Mouse (Mus musculus) embryo, embryonic 11.5 days (tissue): ENCODE results near the gene Inpp5b.
A peak's percentile ranks its signal among the peaks of the same experiment; 100 is the strongest.
"Not testable (repeated sequence)": the region's sequence is repeated elsewhere in the genome, so short reads cannot be mapped to it uniquely, and the experiment has no call there.

ENCODE experiments used
- DNase-seq: peaks from one replicate; pipeline ENCODE4 v3.0.0-alpha.2; 2012; ENCODE audit warnings: low read depth, low spot score

Inpp5b gene

DNA sequence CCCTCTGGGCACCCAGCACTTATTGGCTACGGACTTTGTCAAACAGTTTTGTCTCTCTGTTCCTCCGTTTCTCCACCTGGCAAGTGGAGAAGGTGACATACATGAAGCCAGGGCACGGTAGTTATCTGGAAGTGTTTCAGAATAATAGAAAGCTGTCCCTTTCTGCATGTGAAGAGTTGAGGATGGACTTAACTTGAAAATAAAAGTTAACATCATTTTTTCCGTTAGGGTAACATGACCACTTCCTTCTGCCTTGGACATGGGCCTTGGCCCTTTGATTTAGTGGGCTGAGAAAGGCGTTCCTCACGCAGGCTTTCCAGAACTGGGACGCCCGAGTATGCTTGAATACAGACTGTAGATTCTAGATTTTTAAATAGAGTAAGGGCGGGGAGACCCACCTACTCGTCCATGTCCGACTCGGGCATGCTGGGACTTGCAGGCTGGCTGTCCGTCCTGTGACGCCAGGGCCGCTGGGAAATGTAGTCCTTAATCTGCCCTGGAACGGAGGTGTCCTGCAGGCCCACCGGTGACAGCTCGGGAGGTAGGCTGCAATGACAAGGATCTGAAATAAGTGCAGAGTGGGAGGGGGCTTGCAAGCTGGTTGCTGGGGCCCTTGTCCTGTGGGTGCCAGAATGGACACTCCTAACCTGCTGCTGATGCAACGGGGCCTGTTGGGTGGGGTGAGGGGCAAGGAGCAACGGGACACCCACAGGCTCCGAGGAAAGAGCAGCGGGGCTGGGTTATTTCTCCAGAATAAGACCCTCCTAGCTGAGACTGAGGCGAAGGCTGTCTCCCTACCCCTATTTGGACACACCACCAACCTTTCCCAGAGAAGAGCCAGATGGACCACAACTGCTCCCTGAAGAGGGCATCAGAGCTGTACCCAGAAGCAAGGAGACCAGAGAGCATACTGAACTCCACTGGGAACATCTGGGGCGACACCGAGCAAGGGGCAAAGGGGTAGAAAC is at the start of gene Inpp5b:
TSS of gene Inpp5b (plus strand) at position 475 of the 968 bp plus-strand sequence.
- DNase-seq, result peak; percentile 57

DNA sequence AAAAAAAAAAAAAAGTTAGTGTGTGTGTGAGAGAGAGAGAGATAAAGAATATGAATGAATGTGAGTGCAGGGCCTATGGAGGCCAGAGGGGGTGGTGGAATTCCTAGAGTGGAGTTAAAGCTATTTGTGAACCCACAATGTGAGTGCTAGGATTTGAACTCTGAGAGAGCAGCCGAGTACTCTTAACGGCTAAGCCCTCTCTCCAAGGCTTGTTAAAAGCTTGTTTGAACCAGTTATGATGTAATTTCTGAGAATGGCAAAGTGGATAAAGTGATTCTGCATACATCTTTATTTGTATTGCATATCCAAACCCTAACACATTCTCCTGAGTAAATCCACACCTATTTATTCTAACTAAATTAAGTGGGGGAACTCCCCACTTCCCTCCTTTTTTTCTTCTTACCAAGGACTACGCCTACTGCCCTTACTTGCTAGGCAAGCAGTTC is 49.2 kb upstream of the Inpp5b start:
- no peak for DNase-seq

DNA sequence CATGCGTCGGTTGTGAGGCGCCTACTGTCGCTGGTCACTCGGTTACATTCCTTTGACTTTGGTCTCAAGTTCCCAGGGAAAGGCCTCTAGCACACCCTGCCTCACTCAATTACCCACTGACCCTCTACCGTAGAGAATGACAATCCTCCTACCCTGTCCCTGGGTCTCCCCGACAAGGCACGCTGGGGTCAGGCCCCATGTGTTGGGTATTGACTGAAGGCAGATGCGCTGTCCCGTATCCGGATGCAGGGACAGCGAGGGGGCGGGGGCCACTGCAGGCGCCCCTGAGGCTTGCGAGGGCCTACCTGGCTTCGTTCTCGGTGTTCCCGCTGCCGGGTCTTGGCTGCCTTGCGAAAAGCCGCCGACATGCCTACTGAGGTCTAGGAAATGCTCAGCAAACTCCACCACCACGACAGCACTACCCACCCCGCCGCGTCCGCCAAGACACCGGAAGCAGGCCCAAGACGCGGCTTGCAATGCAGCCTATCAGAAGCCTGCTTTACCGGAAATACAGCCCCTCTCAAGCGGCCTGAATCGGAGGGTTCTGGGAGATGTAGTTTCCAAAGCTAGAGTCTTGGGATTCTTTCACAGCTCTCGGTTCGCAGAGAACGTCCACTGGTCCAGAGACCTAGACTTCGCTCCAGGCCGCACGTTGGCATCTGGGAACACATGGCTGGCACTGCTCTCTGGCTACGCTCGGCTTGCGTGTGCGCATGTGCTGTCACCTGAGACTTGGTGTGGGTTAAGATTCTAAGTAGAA is 48.3 kb upstream of the Inpp5b start, which contains the start of gene Utp11:
TSS of gene Utp11 (minus strand) at position 466 of the 760 bp plus-strand sequence.
- peak; percentile 81 for DNase-seq

DNA sequence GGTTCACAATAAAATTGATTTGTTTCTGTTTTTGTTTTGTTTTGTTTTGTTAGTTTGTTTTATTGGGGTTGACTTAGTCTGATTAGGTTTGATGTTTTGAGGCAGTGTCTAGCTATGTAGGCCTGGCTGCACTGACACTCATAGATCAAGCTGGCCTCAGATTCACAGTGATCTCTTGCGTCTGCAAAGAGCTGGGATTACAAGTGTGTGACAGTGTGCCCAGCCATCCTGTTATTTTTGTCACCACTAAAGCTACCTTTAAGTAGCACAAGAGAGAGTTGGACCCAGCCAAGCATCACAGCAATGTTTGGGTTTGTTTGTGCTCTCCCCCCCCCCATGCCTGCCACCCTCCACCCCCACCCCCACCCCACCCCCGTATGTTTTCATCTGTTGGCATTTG is 47.1 kb upstream of the Inpp5b start:
- DNase-seq, result no peak

DNA sequence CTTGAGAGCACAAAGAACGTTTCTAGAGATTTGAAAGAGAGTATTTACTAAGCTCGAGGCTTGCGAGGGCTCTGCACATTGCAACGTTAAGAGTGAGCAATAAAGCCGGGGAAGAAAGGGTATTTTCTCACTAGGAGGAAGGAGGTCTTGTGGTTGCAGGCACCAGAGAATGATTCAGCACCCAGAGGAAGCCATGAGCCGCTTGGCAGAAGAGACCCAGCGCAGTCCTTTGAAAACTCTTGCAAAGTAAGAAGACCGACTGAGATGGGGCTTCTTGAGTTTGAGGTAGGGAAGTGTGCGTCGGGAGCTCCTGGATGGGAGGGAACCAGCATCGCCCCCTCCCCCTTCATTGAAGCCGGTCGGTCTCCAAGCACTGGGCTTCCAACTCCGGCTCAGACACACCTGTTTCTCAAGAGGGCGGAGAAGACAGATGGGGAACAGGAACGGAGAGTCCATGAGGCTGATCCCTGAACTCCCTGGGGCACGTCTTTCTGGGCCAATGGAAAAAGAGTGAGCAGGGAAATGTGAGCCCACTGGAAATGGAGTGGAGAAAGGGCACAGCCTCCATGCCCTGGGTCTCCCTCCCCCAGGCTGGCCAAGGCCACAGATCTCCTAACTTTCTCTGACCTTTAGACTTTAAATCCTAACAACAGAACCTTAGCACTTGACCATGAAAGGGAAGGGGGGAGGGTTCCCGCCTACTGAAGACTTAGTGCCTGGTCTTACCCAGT is 45.7 kb upstream of the Inpp5b start:
- no peak for DNase-seq

DNA sequence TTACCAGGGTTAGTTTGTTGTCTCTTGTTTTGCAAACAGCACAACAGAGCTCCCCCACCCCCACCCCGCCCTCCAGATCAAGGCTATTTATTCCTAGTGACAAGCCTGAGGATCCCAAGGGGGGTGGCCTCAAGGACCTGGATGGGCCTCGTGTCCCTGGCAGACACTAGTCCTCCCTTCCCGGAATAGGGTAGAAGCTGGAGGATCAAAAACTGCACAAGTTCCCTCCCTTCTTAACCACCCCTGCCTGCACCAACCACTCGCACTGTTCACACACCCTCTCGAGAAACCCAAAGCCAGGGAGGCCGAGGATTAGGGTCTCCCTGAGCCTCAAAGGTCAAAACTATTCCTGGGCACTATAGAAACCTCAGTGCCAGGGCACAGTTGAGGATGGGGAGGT is 41.9 kb upstream of the Inpp5b start:
- no peak for DNase-seq

DNA sequence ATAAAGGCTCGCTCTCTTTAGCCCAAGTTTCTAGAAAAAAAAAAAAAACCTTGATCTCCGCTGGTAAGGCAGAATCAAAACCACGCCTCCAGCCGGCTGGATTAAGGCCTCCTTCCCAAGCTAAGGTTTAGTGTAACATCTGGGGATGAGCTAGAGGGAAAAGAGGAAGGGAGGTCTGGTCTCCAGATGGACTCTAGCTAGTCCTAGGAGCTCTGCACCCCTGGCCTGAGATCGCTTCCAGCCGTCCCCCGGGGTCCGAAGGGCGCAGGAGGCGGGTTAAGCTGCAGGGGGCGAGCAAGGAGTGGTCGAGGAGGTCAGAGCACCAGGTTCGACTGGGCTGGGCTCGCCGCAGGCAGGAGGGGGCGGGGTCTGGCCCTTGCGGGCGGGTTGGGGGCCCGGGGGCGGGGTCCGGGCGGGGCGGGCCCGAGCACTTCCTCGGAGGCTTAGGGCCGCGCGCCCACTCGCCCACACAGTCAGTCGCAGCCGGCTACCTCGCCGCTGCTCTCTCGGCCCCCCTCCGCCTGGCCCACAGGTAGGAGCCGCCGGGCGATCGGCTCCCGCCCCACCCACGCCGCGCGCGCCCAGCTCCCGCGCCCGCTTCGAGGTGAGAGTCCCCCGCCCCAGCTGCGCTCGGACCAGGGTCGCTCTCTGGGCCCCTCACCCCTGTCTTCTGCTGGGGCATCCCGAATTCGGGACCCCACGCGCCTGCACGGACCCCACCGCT is 41.2 kb upstream of the Inpp5b start, which contains the start of gene Fhl3:
TSS of gene Fhl3 (plus strand) at position 454 of the 724 bp plus-strand sequence.
- no peak for DNase-seq

DNA sequence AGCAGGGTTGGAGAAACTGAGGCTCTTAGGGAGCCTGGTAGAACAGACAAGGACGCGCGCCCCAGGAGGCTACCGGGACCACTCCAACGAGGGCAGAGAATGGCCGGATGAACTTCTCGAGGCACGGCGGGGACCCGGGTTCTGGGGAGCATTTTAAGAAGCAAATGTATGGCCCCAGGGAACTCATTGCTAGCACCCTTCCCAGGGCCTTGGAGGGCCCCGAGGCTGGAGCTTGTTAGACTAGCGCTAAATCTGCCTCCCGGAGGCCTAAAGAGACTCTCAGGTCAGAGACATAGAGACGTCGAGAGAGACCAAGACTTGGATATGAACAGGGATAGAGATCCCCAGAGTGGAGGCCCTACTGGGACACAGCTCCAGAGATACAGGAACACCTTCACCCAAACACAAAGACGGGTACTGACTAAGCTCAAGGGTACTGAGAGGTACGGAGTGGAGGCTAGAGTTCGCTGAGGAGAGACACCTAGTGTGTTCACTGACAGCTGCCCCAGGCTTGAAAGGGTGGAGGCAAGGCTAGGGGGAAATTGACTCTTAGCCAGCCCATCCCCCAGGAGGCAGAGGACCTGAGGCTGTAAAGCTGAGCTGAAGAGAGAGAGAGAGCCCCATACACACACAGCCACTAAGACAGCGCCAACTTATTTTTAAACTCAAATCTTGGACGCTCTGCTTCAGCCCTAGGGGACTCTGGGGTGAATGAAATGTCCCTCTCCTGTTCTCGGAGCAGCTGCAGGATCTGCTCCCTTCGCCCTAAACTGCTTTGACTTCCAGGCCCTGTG is 40.4 kb upstream of the Inpp5b start:
- DNase-seq, result no peak

DNA sequence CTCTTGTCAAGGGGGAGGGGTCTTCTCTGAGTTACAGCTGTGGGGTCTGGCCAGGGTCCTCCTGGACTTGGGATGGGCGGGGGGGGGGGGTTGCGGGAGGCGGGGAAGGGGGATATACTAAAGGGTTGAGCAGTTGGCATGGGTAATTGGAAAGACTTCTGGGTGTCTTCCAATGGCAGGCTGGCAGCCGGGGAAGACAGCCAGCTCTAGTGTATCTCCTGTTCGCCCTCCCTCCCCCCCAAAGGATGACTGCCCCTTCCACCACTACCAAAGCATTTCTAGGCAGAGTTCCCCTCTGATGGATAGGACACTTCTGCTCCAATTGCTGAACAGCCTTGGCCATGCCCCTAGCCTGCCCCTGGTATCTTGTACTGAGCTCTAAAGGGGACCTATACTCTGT is 39.7 kb upstream of the Inpp5b start:
- DNase-seq, result no peak

DNA sequence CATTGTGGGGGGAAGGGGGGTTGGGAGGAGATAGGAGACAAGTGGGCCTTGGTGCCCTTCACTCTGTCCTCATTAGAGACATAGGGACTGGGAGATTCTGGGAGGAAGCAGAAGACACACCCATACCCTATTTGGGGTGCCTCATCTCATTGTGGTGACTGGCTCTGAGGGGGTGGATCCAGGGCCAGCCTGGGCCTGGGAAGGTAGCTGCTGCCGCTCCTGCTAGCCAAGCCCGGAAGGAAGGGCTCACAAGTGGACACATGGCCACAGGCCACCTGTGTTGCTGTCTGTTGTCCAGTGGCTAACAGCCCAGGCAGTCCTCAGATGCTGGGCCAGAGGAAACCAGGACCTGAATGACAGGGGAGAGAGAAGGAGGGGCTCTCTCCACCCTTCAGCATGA is 38.2 kb upstream of the Inpp5b start:
- no peak for DNase-seq

DNA sequence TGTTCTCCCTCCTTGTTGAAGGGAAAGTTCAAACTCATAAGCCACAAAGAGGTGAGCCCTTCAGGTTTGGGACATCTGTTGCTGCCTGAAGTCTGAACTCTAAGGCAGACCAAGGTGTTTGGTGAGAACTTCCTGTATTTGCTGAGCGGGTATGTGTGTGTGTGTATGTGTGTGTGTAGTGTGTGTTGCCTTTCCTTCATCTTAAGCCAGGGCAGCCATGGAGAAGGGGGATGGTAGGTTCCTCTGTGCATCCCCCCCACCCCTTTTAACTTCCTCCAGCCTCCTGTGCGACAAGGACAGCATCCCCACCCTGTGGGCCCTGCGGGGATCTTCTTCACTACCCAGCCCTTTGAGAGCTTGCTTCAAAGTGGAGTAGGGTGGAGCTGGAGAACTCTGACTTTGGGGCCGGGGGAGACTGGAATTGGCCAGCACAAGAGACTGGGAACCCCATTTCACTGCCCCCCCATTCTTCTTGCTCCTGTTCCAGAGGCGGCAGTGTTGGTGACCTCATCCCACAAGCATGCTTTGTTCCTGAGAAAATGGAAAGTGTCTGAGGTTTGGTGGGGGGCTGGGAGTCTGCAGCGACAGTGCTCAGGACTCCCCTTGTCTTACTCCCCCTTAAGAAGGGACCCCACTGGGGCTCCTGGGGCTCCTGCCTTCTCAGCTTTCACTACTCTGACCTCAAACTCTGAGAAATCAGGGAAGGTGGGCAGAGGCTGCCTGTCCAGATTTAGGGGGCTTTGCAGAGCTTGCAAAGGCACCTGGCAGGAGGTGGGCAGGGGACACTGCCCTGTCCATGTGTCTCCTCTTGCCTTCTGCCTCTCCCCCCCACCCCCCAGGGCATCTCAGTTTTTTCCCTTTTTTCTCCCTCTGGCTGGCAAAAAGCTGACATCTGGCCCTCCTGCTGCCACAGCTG is 37.5 kb upstream of the Inpp5b start:
- DNase-seq, result no peak

DNA sequence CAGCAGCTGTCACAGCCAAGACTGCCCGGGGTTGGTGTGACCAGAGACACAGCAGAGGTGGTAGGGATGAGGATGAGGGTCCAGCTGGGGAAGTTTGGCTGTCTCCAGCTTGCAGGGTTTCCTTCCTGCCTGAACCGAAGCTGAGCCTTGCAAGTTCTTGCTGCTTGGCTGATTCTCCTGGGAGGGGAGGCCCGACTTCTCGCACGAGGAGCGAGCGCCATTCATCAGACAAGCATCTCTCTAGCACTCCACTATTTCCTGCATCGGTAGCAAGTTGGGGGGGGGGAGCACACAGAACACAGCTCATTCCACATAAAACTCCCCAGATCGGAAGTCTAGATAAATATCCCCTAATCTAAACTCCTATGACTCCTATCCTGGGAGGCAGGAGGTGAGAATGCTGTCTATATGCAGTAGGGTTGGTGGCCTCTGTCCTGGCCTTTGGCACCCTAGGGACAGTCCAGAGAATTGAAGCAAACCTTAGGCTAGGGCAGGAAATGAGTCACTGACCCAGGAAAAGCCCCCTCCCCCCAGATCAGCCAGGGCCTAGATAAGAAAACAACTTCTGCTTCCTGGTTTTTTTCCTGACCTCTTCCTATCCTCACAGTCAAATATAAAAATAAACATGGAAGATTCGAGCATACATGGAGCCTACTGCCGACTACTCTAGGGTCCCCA is 36.7 kb upstream of the Inpp5b start:
- DNase-seq, result no peak

DNA sequence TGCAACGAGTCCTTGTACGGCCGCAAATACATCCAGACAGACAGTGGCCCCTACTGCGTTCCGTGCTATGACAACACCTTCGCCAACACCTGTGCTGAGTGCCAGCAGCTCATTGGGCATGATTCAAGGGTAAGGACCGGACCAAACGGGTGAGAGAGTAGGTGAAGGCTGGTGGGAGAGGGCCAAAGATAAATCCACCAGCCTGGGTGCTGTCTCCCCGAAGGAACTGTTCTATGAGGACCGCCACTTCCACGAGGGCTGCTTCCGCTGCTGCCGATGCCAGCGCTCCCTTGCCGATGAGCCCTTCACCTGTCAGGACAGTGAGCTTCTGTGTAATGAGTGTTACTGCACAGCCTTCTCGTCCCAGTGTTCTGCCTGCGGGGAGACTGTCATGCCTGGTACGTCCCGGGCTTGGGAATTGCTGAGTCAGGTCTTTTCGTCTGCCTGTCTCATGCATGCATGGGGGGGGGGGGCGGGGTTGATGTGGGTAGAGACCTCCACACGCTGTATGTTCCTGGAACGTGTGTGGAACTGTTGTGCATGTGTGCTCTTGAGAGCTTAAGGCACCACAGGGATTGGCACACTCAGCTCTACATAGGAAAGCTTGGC is 35.9 kb upstream of the Inpp5b start:
- DNase-seq, result no peak

DNA sequence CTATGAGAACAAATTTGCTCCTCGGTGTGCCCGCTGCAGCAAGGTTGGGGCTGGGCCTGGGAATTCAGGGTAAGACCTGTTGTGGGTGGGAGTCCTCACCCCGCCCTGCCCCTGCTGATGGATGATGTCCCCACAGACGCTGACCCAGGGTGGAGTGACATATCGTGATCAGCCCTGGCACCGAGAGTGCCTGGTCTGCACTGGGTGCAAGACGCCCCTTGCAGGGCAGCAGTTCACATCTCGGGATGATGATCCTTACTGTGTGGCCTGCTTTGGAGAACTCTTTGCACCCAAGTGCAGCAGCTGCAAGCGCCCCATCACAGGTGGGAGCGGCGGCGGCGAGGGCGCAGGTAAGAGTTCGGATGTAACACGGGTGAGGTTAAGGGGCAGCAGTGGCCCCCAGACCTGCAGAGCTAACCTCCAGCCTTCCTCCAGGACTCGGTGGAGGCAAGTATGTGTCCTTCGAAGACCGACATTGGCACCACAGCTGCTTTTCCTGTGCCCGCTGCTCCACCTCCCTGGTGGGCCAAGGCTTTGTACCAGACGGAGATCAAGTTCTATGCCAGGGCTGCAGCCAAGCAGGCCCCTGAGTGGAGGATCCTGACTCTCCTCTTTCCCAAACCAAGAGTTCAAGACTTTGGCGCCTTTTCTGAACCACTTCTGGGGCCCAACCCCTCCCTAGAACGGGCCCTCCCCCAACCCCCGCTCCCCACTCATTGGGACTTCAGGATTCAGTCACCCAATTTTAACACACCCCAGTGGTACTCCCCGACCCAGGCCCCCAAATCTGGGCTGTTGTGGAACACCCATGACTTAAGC is 34.1 kb upstream of the Inpp5b start:
- not testable (repeated sequence) for DNase-seq

DNA sequence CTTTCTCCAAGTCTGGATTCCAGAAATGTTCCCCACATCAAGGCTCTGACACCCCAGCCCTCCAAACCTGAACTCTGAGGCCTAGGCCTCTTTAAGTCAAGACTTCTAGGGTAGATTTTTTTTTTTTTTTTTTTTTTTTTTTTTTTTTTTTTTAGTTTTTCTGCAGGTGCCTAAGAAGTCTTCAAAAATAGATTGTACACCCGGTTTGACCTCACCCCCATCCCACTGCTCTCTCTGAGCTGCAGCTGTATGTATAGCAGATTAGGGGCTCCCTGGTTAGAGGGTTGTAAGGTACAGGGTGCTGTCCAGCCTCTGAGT is 33.5 kb upstream of the Inpp5b start:
- not testable (repeated sequence) for DNase-seq

DNA sequence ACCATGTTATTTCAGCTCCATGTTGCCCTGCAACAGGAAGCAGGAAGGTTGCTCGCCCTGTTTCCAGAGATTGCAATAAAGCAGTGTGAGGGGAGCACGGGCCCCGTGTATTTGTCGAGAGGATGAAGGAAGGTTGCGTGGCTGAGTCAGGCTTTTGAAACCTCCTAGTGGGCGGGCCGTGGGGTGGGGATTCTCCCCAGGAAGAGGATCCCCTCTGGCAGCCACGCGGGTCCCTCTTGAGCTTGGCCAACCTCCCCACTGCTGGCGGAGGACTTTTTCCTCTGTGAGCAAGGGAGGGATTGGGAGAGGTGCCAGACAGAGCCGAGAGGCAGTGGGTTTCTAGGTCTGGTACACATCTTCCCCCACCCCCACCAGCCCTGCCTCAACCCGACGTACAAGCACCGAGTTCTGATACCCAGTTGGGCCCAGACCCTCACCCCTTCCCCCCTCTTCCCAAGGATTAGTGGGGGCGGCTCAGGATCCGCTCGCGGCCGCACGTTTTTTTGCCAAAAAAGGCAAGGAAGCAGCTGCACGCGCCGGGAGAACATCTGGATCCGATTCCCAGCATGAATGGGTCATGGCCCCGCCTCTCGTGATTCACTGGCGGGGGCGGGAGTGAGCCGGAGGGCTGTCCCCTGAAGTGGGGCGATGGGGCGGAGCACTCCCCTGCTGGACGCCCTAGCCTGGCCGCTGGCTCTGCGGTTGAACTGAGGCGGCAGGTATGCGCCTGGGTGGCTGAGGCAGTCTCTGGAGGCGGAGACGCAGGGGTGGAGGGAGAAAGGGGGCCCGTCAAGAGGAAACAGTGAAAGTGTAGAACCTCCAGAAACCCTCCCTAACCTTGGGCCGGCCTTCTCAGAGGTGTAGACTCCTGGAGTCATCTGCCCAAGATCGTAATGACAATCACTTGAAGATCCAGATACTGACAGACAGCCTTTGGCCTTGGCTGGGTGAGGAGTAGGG is 32.9 kb upstream of the Inpp5b start:
- DNase-seq, result peak; percentile 87
